Mouse (Mus musculus): ENCODE data around the gene Rbms3. TPM values are rescaled to one million over a fixed set of nuclear protein-coding genes. Genes with fewer than 3 reads are reported as not detected.

The Rbms3 gene
- total RNA-seq (2021) (10 to 100 TPM; 24.9 to 25.7 TPM), polyA plus RNA-seq (2012; rRNA removed) (10.3 and 11.1 TPM in 2 replicates)
- long read RNA-seq, full-length matches to known transcripts, result 1 of 5 reads
- long read RNA-seq, partial matches to known transcripts, result 2 of 5 reads
- long read RNA-seq, other reads (novel, unspliced or antisense), result 2 of 5 reads

- DNase-seq, result no peak
Observed at GRCm38 (mm10) chr9:117629771-117630170, at the start of gene Rbms3. Gene Rbms3, minus strand, starts transcription at chr9:117629913.

- no peak for DNase-seq
Observed at GRCm38 (mm10) chr9:117673311-117673710, 43.6 kb upstream of the Rbms3 start.

GRCm38 (mm10) chr9:117654626-117655025 lies 24.9 kb upstream of the Rbms3 start:
- no peak for DNase-seq

- no peak for DNase-seq
Observed at GRCm38 (mm10) chr9:117653641-117654040, 23.9 kb upstream of the Rbms3 start.

- DNase-seq, result no peak
Observed at GRCm38 (mm10) chr9:117646131-117646530, 16.4 kb upstream of the Rbms3 start.

GRCm38 (mm10) chr9:117641090-117641782 lies 11.5 kb upstream of the Rbms3 start:
- no peak for DNase-seq

GRCm38 (mm10) chr9:117638623-117639185 lies 9.0 kb upstream of the Rbms3 start:
- DNase-seq, result no peak

GRCm38 (mm10) chr9:117636492-117636891 lies 6.8 kb upstream of the Rbms3 start:
- DNase-seq, result no peak

- DNase-seq, result no peak
Observed at GRCm38 (mm10) chr9:117627173-117627572, 2.5 kb downstream of the Rbms3 start.

GRCm38 (mm10) chr9:117600781-117601180 lies 28.9 kb downstream of the Rbms3 start:
- no peak for DNase-seq

GRCm38 (mm10) chr9:117599341-117599740 lies 30.4 kb downstream of the Rbms3 start:
- no peak for DNase-seq

- no peak for DNase-seq
Observed at GRCm38 (mm10) chr9:117596162-117596561, 33.6 kb downstream of the Rbms3 start.

GRCm38 (mm10) chr9:117585345-117585744 lies 44.4 kb downstream of the Rbms3 start:
- no peak for DNase-seq

- peak; percentile 6 for DNase-seq
Observed at GRCm38 (mm10) chr9:117583638-117584037, 46.1 kb downstream of the Rbms3 start.

GRCm38 (mm10) chr9:117582591-117582990 lies 47.1 kb downstream of the Rbms3 start:
- DNase-seq, result no peak

- peak; percentile 38 for DNase-seq
Observed at GRCm38 (mm10) chr9:117571186-117571855, 58.4 kb downstream of the Rbms3 start.

- no peak for DNase-seq
Observed at GRCm38 (mm10) chr9:117570240-117570821, 59.4 kb downstream of the Rbms3 start.

GRCm38 (mm10) chr9:117566293-117566692 lies 63.4 kb downstream of the Rbms3 start:
- peak; percentile 3 for DNase-seq

GRCm38 (mm10) chr9:117558562-117558961 lies 71.2 kb downstream of the Rbms3 start:
- DNase-seq, result no peak

- no peak for DNase-seq
Observed at GRCm38 (mm10) chr9:117554356-117554755, 75.4 kb downstream of the Rbms3 start.

- peak; percentile 56 for DNase-seq
Observed at GRCm38 (mm10) chr9:117529281-117529680, 100.4 kb downstream of the Rbms3 start.

- no peak for DNase-seq
Observed at GRCm38 (mm10) chr9:117508941-117509340, 120.8 kb downstream of the Rbms3 start.

GRCm38 (mm10) chr9:117491866-117492265 lies 137.8 kb downstream of the Rbms3 start:
- DNase-seq, result no peak
